Mouse (Mus musculus) hindbrain, embryonic 13.5 days (tissue): ENCODE results near the gene Prkaca. TPM values are rescaled to one million over a fixed set of nuclear protein-coding genes. Genes with fewer than 3 reads are reported as not detected.
A peak's percentile ranks its signal among the peaks of the same experiment; 100 is the strongest.

ENCODE experiments used
- ATAC-seq: fragments of 200-750 bp; cut with Nextera tagmentation; 2 replicates; pipeline ENCODE4 v1.8.0; 2017; ENCODE audit warnings: moderate TSS enrichment; ENCODE audit not compliant: low FRiP score
- H3K27ac ChIP-seq: fragments of 300-500 bp; sonication (generic); 2 replicates; pipeline ENCODE4 v1.5.1; 2015; ENCODE audit warnings: inconsistent platforms, mild to moderate bottlenecking, moderate library complexity
- H3K27me3 ChIP-seq: fragments of 300-500 bp; sonication (generic); 2 replicates; pipeline ENCODE4 v1.6.1; 2015; ENCODE audit warnings: mild to moderate bottlenecking, inconsistent platforms
- H3K36me3 ChIP-seq: fragments of 300-500 bp; sonication (generic); 2 replicates; pipeline ENCODE4 v1.6.1; 2015; ENCODE audit warnings: mild to moderate bottlenecking, inconsistent platforms
- H3K4me1 ChIP-seq: fragments of 300-500 bp; sonication (generic); replicated peaks from 2 replicates; pipeline ENCODE4 v1.6.1; 2015; ENCODE audit warnings: inconsistent platforms
- H3K4me2 ChIP-seq: fragments of 300-500 bp; sonication (generic); 2 replicates; pipeline ENCODE4 v1.6.1; 2015; ENCODE audit warnings: inconsistent platforms, mild to moderate bottlenecking, moderate library complexity
- H3K4me3 ChIP-seq: fragments of 300-500 bp; sonication (generic); 2 replicates; pipeline ENCODE4 v1.5.1; 2015; ENCODE audit warnings: mild to moderate bottlenecking, inconsistent platforms
- H3K9ac ChIP-seq: fragments of 300-500 bp; sonication (generic); 2 replicates; pipeline ENCODE4 v1.6.1; 2015; ENCODE audit warnings: mild to moderate bottlenecking, inconsistent platforms
- H3K9me3 ChIP-seq: fragments of 300-500 bp; sonication (generic); 2 replicates; pipeline ENCODE4 v1.6.1; 2016; ENCODE audit warnings: inconsistent platforms
- WGBS: fragments of 180-500 bp; shearing (Covaris S2); methylation state at CpG from one replicate; pipeline ENCODE4 v1.1.7; 2015; 5-methylcytosine and 5-hydroxymethylcytosine counted together
- polyA plus RNA-seq: library from polyadenylated mRNA; unstranded; fragments of >200 nt; fragmentation: Nextera tagmentation; extraction: Ambion mirVana; gene quantifications from 2 replicates; pipeline ENCODE4 v1.2.1, GENCODE M21; 2015

Gene Prkaca
- polyA plus RNA-seq, 1 experiment from 2014 or later, result 191 TPM

- WGBS, result 0% methylated on average over 75 of the region's 75 CpGs
- Histone ChIP-seq H3K27me3 (no peaks in the 10 kb centered on the region), H3K4me3 (peak within 1 kb of the TSS; percentile 58), H3K4me2 (peak within 1 kb of the TSS; percentile 97), H3K9me3 (no peaks in the 10 kb centered on the region), H3K9ac (peak within 1 kb of the TSS; percentile 68), H3K27ac (peak within 1 kb of the TSS; percentile 74), H3K36me3 (no peaks in the 10 kb centered on the region), H3K4me1 (peaks cover 19% of the 10 kb centered on the region)
- peak; percentile 100 for ATAC-seq
Observed at GRCm38 (mm10) chr8:83955106-83955957, 17.5 kb upstream of the Prkaca start, which contains the start of the genes Gm10644 and Asf1b. TSS of gene Gm10644 (minus strand) at chr8:83955205. TSS of gene Asf1b (plus strand) at chr8:83955507.

- H3K27me3 ChIP-seq, result no peaks in the 10 kb centered on the region
- 2% methylated on average over 15 of the region's 15 CpGs for WGBS
- no peak for ATAC-seq
- peak overlapping the region; percentile 97 for H3K4me2 ChIP-seq
- peaks cover 19% of the 10 kb centered on the region for H3K4me1 ChIP-seq
- no peaks in the 10 kb centered on the region for H3K36me3 ChIP-seq
- H3K9me3 ChIP-seq, result no peaks in the 10 kb centered on the region
- H3K27ac ChIP-seq, result no peak overlapping the region
- H3K4me3 ChIP-seq, result peak overlapping the region; percentile 58
- peak overlapping the region; percentile 66 for H3K9ac ChIP-seq
Observed at GRCm38 (mm10) chr8:83955958-83956218, 16.9 kb upstream of the Prkaca start.

GRCm38 (mm10) chr8:83956789-83957188 lies 16.0 kb upstream of the Prkaca start:
- H3K4me2 ChIP-seq, result peak overlapping the region; percentile 97
- WGBS, result 27% methylated on average over 1 of the region's 1 CpGs
- ATAC-seq, result no peak
- H3K4me1 ChIP-seq, result peaks cover 19% of the 10 kb centered on the region
- H3K4me3 ChIP-seq, result peak overlapping the region; percentile 58
- H3K9ac ChIP-seq, result no peak overlapping the region
- no peaks in the 10 kb centered on the region for H3K9me3 ChIP-seq
- no peak overlapping the region for H3K27ac ChIP-seq
- no peaks in the 10 kb centered on the region for H3K27me3 ChIP-seq
- no peaks in the 10 kb centered on the region for H3K36me3 ChIP-seq

DNA sequence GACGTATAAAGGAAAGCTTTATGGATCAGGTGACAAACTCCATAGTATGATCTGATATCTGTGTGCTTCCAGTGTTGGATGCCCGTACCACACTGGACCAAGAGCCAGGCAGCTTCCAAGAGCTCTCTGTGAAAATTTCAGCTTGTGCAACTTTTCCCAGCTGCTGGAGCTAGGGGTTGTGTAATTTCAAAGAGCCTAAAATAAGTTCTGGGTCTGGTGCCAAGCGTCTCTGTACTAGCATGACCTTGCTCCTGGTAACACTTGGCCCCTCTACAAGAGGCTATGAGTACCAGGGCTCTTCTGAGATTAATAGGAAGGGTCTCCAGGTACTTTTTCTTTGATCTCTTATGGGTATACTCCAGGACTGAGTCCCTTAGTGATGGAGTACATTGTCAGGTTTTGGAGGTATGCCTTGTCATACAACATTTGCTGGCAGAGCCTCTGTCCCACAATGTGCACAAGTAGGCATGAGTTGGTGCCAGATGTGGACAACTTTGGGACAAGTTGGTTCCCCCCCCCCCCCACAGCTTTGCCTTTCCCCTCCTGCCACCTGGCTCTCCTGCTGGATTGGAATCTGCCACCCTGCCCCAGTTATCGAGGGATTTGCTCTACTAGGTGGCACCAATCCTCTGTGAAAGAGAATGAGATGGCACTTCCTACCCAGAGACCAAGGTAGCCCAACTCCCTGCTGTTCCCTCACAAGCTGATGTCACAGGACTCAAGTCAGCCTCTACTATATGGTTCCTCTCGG lies 8.6 kb upstream of the Prkaca start:
- ATAC-seq, result no peak
- H3K27me3 ChIP-seq, result no peaks in the 10 kb centered on the region
- no peaks in the 10 kb centered on the region for H3K9me3 ChIP-seq
- no peaks in the 10 kb centered on the region for H3K4me1 ChIP-seq
- H3K4me3 ChIP-seq, result no peak overlapping the region
- WGBS, result 92% methylated on average over 5 of the region's 5 CpGs
- H3K4me2 ChIP-seq, result no peak overlapping the region
- H3K9ac ChIP-seq, result no peak overlapping the region
- H3K36me3 ChIP-seq, result no peaks in the 10 kb centered on the region
- no peak overlapping the region for H3K27ac ChIP-seq

DNA sequence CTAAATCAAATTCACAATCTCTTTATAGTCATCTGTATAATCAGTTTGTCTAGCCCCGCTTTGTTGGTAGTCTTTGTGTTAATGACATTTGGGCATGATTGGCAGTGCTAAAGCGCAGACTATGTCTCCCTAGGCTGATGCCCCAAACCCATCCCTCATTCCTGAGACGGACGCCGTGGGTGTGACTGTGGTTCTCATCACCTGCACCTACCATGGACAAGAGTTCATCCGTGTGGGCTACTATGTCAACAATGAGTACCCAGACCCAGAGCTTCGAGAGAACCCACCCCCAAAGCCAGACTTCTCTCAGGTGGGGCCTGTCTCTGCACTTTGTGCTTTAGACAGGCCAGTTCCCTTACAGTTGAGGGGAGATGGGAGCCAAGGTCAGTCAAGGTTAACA lies 5.1 kb upstream of the Prkaca start:
- Histone ChIP-seq H3K9ac (no peak overlapping the region), H3K27ac (no peak overlapping the region), H3K4me1 (peaks cover 6% of the 10 kb centered on the region), H3K36me3 (no peaks in the 10 kb centered on the region), H3K4me3 (no peak overlapping the region), H3K4me2 (no peak overlapping the region), H3K27me3 (no peaks in the 10 kb centered on the region), H3K9me3 (no peaks in the 10 kb centered on the region)
- ATAC-seq, result no peak
- 93% methylated on average over 7 of the region's 7 CpGs for WGBS

DNA sequence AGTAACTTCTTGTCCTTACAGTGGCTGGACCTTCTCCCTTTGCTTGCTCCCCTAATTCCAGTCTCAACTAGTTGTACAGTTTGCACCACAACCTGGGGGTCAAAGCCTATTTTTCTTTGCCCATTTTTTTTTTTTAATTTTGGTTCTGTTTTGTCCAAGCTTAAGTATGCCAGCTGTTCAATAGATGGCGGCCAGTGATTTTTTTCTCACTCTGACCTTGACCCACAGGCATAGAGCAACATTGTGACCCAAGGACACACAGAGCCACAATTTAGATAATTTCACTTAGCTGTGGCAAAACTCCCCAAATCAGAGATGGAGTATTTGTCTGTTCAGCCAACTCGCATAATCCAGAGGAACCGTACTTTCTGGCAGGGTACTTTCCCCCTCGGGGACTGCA lies 1.7 kb upstream of the Prkaca start:
- Histone ChIP-seq H3K27ac (no peak overlapping the region), H3K4me1 (peaks cover 26% of the 10 kb centered on the region), H3K27me3 (no peaks in the 10 kb centered on the region), H3K9ac (no peak overlapping the region), H3K9me3 (no peaks in the 10 kb centered on the region), H3K4me3 (no peak overlapping the region), H3K36me3 (no peaks in the 10 kb centered on the region), H3K4me2 (no peak overlapping the region)
- WGBS, result 86% methylated on average over 4 of the region's 4 CpGs
- no peak for ATAC-seq

DNA sequence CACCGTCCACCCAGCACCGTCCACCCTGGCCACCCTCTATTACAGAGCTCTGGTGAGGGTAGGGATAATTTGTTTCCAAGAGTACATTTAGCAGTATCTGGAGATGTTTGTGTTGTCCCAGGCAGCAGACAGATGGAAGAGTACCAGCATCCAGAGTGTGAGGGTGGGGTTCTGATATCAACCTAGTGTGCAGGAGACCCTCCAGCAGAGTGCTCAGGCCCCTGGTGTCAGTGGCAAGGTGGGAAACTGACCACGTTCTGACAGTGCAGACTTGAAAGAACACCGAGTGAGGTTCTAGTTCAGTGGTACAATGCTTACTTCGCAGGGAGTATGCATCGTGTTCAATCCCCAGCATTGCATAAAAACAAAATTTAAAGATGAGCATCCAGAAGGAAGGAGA lies 1.1 kb upstream of the Prkaca start:
- Histone ChIP-seq H3K4me3 (peak overlapping the region; percentile 95), H3K9me3 (no peaks in the 10 kb centered on the region), H3K27me3 (no peaks in the 10 kb centered on the region), H3K4me2 (peak overlapping the region; percentile 76), H3K36me3 (no peaks in the 10 kb centered on the region), H3K27ac (peak overlapping the region; percentile 89; the same call in 1 of the 2 replicates), H3K4me1 (peaks cover 31% of the 10 kb centered on the region), H3K9ac (peak overlapping the region; percentile 88)
- WGBS, result 73% methylated on average over 6 of the region's 6 CpGs
- ATAC-seq, result no peak

DNA sequence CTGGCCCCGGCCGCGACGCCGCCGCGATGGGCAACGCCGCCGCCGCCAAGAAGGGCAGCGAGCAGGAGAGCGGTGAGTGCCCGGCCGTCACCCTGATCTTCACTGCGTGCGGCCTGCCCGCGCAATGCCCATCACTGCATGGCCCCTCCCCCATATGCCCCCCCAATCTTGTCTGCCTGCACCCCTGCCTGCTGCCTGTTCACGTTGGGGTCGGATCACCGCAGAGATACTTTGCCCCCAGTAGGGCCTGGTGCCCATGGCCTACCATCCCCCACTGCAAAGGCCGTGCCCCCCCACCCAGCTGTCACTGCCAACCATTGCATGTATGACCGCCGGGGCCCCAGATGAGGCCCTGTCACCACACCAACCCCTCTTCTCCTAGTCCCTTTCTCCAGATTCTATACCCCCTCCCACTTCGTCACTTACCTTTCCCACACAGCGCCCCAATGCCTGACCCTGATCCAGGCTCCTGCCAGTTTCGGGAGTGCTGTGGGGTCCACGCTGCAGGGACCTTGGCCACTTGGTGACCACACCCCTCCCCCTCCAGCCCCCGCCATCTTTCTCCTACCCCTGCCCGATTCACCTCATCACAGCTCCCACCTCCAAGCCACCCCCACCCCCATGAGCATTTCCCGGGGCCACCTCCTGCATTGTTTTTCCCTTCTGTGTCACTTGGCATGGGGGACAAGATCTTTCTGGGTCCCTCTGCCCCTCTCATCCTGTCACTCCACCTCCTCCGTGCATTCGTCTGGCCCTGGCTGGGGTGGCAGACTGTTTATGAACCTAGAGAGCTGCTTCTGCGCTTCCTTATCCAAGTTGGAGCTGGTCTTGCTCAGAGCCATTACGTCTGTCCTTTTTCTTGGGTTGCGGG lies 603 bp downstream of the Prkaca start:
- H3K4me3 ChIP-seq, result peak overlapping the region; percentile 95
- peak overlapping the region; percentile 97 for H3K4me2 ChIP-seq
- peaks cover 49% of the 10 kb centered on the region for H3K4me1 ChIP-seq
- H3K27ac ChIP-seq, result peak overlapping the region; percentile 88
- H3K27me3 ChIP-seq, result no peaks in the 10 kb centered on the region
- WGBS, result 3% methylated on average over 37 of the region's 37 CpGs
- ATAC-seq, result peak; percentile 46
- H3K36me3 ChIP-seq, result no peaks in the 10 kb centered on the region
- peak overlapping the region; percentile 96 for H3K9ac ChIP-seq
- H3K9me3 ChIP-seq, result no peaks in the 10 kb centered on the region

DNA sequence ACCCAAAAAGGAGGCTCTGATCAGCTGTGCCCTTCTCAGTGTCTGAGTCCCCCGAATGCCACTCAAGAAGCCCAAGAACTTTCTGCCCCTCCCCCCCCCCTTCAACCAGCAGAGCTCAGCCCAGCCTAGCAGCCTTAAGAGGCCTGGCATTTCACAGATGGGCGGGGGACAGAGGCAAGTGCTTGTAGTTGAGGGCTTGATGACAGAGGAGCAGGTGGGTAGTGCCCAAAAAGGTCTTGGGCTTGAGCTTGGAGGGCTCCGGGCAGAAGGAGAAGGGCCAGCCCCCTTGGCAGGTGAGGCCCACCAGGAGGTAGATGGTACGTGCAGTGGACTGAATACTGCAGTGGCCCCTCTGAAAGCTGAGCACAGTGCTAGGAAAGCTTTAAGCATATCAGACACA lies 1.7 kb downstream of the Prkaca start:
- no peak for ATAC-seq
- Histone ChIP-seq H3K27me3 (no peaks in the 10 kb centered on the region), H3K27ac (no peak overlapping the region), H3K4me2 (peak overlapping the region; percentile 97), H3K36me3 (no peaks in the 10 kb centered on the region), H3K9me3 (no peaks in the 10 kb centered on the region), H3K4me3 (peak overlapping the region; percentile 95), H3K4me1 (peaks cover 53% of the 10 kb centered on the region), H3K9ac (peak overlapping the region; percentile 96; the same call in 1 of the 2 replicates)
- 83% methylated on average over 4 of the region's 4 CpGs for WGBS

DNA sequence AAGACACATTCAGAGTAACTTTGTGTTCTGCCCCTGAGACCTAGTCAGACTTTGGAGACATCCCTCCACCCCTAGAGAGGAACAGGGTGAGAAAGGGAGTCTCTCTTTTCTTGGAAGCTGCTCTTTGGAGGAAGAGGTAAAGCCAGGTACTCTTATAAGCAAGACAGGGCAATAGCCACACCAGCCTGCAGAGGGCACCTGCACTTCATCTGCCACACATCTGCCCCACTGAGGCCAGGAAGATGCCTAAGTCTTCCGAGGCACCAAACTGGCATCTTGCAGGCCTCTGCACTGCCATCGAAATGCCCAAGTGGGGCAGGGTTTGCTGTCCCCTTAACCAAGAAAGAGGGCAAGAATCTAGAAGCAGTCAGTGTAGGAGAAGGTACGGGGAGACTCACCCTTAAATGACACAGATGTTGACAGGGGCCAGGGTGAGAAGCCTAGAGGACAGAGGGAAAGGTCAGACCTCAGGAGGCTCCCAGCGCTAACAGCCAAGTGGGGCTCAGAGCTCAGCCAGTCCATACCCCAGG lies 3.4 kb downstream of the Prkaca start:
- ATAC-seq, result no peak
- no peak overlapping the region for H3K27ac ChIP-seq
- WGBS, result 86% methylated on average over 4 of the region's 4 CpGs
- no peak overlapping the region for H3K4me2 ChIP-seq
- H3K4me3 ChIP-seq, result no peak overlapping the region
- H3K9ac ChIP-seq, result no peak overlapping the region
- peaks cover 13% of the 10 kb centered on the region for H3K36me3 ChIP-seq
- no peaks in the 10 kb centered on the region for H3K9me3 ChIP-seq
- no peaks in the 10 kb centered on the region for H3K27me3 ChIP-seq
- peaks cover 64% of the 10 kb centered on the region for H3K4me1 ChIP-seq

- WGBS, result 87% methylated on average over 5 of the region's 5 CpGs
- Histone ChIP-seq H3K4me2 (0 out of 2 replicates have a peak overlapping the region, but pooled peaks have one; percentile 15), H3K9ac (peak overlapping the region; percentile 46; the same call in 1 of the 2 replicates), H3K27ac (no peak overlapping the region), H3K36me3 (peaks cover 20% of the 10 kb centered on the region), H3K27me3 (no peaks in the 10 kb centered on the region), H3K4me3 (no peak overlapping the region), H3K9me3 (no peaks in the 10 kb centered on the region), H3K4me1 (peaks cover 60% of the 10 kb centered on the region)
- no peak for ATAC-seq
Observed at GRCm38 (mm10) chr8:83976779-83977350, 4.1 kb downstream of the Prkaca start.
